Mouse (Mus musculus) bone marrow, adult 2 months (tissue): ENCODE measurements around the gene Abcc12.

Experiments used
- CTCF ChIP-seq: fragments of 200-500 bp; IDR thresholded peaks from 2 replicates; pipeline ENCODE4 v1.5.1; 2011; ENCODE audit warnings: low read length, control low read depth; ENCODE audit not compliant: control insufficient read depth, insufficient read depth
- POLR2A ChIP-seq: fragments of 200-500 bp; IDR thresholded peaks from 2 replicates; pipeline ENCODE4 v1.6.1; 2011; ENCODE audit warnings: low read depth, mild to moderate bottlenecking, control low read depth, low read length, borderline replicate concordance; ENCODE audit not compliant: control insufficient read depth

- TF ChIP-seq CTCF (no peak), POLR2A (no peak)
These were observed 126.6 kb downstream of the Abcc12 start for GRCm38 (mm10) chr8:86453697-86454480.
